Mouse (Mus musculus): ENCODE results near the gene Cep128. TPM values are rescaled to one million over a fixed set of nuclear protein-coding genes. Genes with fewer than 3 reads are reported as not detected.

The Cep128 gene
- total RNA-seq, 2 experiments from 2014 or later, result 2.2 to 2.6 TPM

DNA sequence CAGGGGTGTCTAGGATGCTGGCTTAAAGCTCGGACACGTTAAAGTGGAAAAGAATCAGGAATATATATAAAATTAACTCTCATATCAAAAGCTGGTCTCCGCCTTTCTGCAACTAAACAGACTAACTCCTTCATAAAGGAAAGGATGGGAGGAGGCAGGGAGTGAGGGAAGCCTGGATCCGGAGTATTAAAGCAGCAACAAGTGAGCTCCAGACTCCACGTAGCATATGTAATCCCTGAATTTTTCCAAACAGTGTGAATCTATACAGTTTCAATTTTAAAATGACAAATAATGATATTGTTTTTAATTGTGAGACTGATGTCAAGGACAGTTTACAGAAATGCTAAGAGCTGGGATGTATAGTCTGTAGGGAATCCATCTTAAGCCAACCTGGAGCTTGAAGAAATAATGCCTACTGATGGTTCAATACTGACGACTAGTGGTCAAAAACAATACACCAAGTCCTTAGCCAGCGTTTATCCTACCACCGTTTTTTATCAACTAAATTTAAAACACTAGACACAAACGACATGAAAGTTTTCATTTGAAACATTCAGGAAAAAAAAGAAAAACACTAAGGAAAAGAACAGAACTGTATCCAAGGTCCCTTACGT is 70.1 kb downstream of the Cep128 start:
- no peak for DNase-seq (ENCODE audit: low spot score in 2 of 2)

DNA sequence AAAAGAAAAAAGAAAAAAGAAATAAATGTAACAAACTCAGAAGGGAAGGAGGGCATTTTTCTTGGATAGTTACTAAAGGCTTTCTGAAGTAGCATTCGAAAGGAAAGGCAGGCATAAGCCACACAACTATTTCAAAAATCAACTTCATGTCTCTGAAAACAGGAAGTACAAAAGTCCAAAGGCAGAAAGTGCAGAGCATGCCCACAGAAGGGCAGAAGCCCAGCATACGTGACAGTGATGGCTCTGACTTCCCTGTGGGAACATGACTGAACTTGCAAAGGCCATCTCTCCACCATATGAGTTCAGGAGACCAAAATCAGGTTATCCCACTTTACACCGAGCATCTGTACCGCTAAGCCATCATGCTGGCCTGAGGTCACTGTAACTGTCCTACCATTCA is 71.6 kb downstream of the Cep128 start:
- no peak for DNase-seq (ENCODE audit: low spot score in 2 of 2)

DNA sequence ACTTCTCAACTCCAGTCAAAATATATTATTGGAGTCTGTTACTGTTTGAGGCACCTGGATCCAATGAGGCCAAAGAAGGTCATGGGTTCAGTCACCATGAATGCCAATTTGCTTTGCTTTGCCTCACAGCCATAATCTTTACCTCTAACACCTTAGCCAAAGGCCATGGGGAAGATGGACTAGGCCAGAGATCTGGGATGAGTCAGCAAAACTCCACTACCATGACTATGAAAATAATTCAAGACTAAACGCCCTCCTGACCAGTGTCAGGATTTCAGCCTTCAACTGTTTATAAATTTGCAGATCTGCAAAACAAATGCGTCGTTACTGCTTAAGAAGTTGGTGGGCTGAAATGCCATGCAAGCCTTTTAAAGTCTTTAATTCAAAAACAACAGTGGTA is 76.5 kb downstream of the Cep128 start:
- DNase-seq (ENCODE audit: low spot score in 2 of 2), result no peak

DNA sequence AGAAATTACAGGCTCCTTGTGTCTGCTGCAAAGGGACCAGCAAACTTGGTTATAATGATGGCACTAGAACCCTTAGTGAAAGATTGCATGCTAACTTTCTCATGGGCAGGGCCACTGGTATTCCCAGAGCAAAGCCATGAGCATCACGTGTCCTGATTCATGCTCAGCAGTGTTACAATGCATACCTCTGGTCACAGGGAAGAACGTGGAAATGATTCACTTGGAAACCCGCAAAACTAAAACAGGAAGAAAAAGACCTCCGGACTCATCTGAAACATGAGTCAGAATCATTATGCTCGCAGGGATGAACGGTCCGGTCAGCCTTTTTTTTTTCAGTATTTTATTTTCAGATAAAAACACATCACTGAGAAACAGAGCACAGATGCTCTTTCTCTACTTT is 78.4 kb downstream of the Cep128 start:
- DNase-seq (ENCODE audit: low spot score in 2 of 2), result no peak

DNA sequence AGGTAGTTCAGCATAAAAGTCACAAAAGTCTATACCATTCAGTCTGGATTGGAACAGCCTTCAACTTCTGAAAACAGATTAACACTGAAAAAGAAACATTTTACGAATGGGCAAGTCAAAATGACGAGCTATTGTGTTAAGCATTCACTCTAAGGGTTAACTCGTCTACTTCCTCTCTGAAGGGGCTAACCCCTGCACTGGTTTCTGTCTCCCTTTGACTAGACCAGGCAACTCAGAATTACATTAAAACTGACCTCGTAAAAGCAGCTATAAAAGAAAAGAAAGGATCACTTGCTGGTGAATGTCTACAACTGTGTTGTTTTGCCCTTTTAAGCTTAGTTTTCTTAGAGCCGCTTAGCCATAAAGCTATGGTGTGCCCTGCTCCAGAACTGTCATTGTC is 79.2 kb downstream of the Cep128 start:
- DNase-seq (ENCODE audit: low spot score in 2 of 2), result no peak

DNA sequence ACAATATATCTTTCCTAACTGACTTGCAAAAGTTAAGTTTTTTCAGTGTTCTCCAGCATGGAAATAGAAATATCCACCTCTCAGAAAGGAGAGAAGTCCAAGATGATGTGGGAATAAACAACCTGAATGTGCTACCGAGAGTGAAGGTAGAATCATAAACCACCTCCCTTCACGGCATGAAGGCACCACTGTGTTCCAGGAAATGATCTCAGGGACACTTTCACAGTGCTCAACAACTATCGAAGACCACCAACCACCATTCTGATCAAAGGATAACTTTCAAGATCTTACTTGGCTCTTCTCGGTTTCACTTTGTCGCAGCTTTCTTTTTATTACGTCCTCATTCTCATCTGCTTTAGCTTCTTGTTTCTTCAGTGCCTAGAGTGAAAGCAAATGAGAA is 85.5 kb downstream of the Cep128 start:
- no peak for DNase-seq (ENCODE audit: low spot score in 2 of 2)

DNA sequence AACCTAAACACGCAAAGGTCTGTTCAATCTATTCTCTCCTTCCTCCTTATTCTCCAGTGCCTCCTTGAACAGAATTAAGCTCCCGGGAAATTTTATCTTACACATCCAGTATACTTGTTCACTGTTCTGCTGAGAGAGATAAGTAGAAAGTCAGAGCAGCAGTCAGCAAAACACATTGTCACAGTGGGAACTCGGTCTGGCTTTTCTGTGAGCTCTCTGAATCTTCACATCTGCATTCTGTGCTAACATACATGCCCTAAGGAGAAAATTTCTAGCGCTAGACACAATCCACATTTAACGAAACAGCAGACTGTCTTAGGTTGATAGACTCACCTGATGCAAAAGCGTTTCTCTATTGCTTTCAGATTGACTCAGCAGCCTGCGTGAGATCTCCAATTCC is 88.3 kb downstream of the Cep128 start:
- no peak for DNase-seq (ENCODE audit: low spot score in 2 of 2)

DNA sequence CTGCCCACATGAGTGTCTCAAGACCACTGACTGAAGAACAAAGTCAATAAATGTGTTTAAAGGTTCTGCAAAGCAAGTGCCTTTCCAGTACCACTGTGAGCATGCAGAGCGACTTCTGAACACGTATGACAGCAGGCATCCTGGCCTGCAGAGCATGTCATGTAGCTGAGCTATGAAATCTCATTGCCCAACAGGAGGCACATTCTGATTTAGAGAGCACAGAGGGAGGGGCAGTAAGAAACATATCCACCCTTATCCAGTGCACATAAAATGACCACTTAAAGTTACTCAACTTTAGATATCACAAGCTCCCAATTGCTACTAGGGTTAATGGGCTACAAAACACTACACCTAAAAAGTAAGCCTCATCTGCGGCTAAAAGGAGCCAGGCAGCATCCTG is 88.8 kb downstream of the Cep128 start:
- no peak for DNase-seq (ENCODE audit: low spot score in 2 of 2)

DNA sequence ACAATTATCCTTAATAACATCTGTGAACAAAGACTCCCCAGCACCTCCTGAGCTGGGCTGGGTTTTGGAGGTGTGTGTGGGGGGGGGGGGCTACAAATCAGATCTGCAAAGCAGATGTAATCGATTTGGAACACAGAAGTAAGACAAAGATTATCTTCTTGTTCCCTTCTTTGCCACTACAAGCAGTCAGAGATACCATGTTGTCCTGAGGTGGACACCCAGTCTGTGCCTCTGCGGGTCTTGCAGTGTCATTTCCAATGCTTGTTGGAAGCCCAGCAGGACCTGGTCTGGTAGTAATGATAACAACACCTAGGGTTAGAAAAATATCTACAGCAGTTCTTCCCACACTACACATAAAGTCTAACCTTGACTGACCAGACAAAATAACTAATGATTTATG is 110.3 kb downstream of the Cep128 start:
- no peak for DNase-seq (ENCODE audit: low spot score in 2 of 2)

DNA sequence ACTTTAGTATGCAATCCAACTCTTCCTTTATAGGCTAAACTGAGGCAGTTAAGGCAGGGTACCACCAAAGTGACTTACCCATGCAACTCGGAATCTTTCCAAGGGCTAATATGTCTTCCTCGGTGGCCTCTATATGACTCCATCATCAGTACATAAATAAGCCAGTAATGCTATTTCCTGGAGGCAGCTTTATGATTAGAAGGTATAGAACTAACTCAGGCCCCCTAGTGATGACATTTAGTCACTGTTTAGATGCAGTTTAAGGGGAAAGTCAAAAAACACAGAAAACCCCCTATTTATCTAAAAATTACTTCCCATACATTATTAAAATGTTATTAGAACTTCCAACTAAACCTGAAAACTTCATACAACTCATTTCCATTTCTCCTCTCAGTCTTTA is 114.6 kb downstream of the Cep128 start:
- no peak for DNase-seq (ENCODE audit: low spot score in 2 of 2)

DNA sequence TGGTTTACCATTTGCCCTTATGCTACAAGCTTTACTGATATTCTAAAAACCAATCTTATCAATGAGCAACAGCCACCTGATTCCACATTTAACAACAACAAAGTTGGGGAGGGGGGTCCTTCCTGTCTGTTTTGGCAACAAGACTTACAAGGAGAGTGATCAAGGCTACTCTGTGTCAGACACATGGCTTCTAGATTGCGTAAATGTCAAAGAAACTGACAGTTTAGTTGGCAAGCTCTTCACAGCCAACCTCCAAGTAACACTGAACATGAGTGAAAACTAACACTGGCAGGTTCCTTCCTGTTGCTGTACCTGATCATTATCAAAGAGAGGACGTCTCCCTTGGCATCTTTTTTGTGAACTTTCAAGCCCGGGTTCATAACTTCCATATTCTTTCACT is 115.2 kb downstream of the Cep128 start:
- no peak for DNase-seq (ENCODE audit: low spot score in 2 of 2)

DNA sequence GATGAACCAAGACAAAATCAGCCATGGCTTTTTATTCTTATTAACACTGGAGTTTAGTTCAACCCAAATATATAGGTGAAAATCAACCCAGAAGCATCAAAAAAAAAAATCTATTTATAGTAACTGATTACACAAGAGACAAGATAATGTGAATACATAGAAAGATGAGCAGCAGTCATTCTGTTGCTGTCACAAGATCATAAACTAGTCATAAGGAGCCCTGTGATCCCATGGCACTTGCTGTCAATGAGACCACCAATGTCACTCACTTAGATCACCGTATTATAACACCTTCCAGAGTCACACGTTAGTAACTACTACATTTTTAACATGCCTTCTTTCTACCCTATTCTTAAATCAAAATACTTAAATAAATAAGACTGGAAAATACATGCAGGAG is 118.2 kb downstream of the Cep128 start:
- no peak for DNase-seq (ENCODE audit: low spot score in 2 of 2)

DNA sequence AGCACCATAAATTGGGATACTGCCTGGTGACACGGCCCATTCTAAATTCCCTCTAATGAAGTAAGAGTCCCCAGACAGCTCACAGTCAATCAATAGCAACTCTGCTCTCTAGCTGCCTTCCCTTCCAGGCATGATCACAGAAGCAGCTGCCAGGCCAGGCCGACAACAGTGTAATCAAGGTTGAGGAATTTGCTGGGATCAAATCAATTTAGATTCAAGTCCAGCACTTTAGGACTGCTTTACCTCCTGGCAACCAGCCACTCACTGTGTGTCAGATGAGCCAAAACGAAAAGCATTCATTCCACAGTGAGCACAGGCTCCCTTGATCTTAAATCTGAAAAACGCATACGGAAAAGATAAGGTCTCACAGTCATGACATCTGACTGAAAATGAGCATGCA is 118.7 kb downstream of the Cep128 start:
- DNase-seq (ENCODE audit: low spot score in 2 of 2), result no peak

DNA sequence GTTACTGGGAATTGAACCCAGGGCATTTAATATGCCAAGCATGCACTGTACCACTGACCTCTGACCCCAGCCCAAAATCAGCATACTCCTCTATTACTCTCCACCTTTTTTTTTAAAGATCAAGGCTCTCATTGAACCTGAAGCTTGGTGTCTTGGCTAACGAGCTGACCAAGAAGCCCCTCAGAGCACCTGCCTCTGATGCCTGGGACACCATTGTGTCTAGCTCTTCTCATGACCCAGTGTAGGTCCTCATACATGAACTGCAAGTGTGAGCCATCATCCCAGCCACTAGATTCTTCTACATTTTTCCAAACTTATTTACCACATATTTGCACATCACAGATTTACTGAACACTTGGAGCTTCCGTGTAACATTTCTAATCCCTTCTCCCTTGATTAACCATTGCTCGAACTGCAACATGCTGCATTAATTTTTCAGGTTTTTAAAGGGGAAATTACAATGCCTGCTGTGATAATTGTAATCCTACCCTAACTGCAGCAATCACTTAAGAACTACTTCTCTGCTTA is 119.3 kb downstream of the Cep128 start:
- DNase-seq (ENCODE audit: low spot score in 2 of 2), result no peak

DNA sequence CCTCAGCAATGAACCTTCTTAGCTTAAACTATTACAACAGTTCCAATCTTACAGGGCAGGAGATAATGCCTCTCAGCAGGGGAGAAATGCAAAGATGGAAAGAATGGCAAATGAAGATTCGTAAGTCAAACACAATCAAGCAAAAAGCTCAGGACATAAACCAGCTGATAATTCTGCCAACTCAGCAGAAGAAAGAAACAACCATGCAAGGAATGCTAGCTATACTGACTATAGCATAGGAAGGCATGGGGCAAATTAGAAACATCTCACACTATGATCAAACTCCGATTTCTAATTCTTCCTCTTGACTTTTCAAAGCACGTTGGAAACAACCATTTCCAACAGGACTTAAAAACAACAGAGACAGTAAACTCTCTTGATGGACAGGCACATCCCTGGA is 120.5 kb downstream of the Cep128 start:
- no peak for DNase-seq (ENCODE audit: low spot score in 2 of 2)

DNA sequence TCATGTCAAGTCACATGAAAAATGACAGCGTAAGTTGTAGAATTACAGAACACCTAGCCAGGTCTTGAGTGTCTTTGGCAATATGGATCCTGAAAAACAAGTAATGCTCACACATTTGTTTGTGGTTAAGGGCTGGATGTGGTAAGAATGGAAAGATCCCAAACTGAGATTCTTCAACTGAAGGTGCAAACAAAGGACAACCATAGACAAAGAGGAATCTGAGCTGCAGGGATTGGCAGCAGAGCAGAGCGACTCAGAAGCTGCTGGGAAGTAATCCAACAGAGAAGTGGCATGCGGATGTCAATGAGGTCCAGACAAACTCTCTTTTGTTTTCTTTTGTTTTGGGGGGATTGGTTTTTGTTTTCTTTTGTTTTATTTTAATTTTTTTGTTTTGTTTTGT is 121.4 kb downstream of the Cep128 start:
- DNase-seq (ENCODE audit: low spot score in 2 of 2), result no peak

DNA sequence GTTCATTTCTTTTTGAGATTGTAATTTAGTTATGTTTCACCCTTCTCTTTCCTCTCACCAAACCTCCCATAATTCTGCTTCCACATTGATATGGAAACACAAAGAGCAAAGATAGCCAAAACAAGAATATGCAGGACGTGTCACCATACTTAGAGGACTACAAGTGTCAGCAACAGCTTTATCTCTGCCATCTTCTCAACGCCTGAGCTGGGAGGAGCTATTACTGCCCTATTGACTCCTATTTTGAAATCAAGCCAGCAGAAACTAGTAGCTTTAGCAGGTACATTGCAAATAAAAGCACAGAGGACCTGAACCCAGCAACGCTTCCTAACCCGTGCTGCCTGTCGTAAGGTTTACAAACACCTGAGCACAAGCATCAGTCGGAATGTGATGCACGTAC is 127.9 kb downstream of the Cep128 start:
- DNase-seq (ENCODE audit: low spot score in 2 of 2), result no peak

DNA sequence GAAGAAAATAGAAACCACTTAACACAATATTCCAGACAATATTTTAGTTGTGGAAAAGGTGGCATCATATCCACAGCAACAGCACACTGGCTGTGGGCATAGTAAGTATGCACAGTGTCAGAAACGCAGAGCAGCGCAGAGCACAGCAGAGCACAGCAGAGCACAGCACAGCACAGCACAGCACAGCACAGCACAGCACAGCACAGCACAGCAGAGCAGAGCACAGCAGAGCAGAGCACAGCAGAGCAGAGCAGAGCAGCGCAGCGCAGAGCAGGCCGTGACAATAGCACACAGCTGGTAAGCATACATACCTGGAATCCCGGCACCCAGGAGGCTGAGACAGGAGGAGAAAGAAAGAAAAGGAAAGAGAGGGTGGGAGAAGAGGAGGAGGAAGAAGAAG is 129.4 kb downstream of the Cep128 start:
- DNase-seq (ENCODE audit: low spot score in 2 of 2), result no peak

DNA sequence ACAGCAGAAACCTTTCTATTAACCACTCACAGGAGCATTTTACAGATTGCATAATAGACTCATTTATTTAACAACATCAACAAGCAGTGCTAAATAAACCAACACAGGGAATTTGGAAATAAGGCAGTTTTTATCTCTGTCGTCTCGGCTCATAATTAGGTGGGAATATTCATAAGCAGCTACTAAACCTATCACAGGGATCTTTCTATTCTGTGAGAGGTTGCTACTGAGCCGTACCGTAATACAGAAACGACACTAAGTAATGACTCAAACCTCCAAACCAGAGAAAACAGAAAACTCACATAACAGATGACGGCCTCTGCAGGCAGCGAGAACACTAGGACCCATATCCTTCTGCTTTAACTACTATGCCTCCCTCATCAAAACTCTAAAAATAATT is 163.6 kb downstream of the Cep128 start:
- DNase-seq (ENCODE audit: low spot score in 2 of 2), result no peak

DNA sequence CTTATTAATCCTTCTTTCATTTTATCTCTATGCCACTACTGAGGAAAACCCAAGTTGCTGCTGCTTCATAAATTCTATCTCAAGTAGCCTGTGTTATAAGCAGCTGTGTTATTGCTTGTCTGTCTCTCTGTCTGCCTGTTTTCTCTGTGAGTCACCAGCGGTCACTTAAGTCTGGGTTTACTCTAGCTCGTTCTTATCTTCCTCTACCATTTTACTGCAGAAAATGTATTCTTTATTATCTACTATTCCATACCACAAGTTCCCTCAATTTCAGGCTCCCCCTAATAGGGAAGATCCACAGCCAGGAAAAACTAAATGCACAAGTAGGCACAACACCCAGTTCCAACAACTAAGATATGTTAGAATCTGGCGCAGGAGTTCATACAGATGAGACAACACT is 178.7 kb downstream of the Cep128 start:
- no peak for DNase-seq (ENCODE audit: low spot score in 2 of 2)

DNA sequence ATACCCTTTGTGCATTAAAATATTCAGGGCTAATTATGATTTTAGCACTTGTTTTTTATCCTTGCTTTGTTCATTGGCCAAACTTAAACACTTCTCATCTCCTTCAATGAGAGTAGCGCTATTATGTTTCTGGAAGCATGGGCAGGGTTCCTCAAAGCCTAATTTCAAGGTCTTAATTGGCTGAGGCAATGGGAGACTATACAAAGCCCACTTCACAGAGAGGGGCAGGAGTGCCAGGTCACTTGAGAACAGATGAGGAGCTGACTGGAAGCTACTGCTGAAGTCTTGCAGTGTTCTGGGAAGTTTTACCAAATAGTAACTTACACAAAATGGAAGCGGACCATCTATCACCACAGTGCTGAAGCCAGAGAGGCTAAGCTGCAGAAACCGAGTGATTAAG is 179.9 kb downstream of the Cep128 start:
- no peak for DNase-seq (ENCODE audit: low spot score in 2 of 2)

DNA sequence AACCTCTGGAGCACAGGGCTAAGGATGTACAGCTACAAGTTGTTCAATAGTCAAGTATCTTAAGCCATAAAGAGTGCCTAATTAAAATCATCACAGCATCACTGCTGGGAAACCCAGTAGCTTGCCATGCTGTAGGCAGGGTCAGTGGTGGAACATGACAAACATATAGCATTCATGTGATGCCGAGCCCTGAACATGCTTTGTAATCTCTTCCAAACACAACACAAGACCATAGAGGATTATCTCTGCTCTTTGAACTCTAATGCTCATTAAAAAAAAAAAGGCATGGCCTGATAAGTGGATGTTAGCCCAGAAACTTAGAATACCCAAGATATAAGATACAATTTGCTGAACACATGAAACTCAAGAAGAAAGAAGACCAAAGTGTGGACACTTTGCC is 181.7 kb downstream of the Cep128 start:
- no peak for DNase-seq (ENCODE audit: low spot score in 2 of 2)

DNA sequence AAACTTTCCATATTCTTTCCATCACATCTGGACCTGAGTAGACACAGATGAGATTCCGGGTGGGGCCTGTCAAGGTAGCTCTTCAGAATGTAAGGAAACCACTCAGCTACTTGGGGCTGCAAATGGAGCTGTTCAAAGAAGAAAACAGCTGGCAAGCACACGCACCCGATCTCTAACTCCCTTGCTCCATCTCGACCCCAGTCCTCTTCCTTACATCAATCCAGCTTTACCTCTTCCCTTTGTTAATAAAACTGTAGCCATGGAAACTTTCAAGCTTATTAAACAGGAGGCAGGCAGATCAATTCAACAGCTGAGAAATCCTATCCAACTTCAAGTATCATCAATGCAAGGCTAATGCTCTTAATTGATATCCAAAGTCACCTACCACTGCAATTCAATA is 195.1 kb downstream of the Cep128 start:
- no peak for DNase-seq (ENCODE audit: low spot score in 2 of 2)

DNA sequence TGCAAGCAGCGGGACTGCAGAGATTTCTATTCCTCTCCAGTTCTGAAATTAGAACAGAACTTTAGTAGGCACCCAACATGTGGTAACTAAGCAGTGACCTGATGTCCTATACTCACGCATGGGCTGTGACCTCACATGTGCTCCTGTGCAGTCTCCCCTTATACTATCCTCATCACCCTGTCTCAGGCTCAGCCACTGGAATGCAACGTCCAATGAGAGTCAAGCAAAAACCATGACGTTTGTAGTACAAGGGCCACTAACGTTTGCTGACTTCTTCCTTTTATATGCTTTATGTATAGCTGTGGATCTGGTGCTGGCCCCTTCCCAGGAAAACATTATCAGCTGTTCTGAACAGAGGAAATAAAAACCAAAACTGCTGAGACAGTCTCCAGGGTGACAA is 198.6 kb downstream of the Cep128 start:
- DNase-seq (ENCODE audit: low spot score in 2 of 2), result no peak

All from adrenal gland, adult 18-20 months (tissue).